Mouse (Mus musculus) embryonic fibroblast, embryonic 13.5 days (primary cell): ENCODE data around the gene Wnt9b. TPM values are rescaled to one million over a fixed set of nuclear protein-coding genes. Genes with fewer than 3 reads are reported as not detected.

Experiments
- H3K27ac ChIP-seq: 2 replicates; pipeline ENCODE4 v1.5.1; 2012; ENCODE audit warnings: low read length, control low read depth, inconsistent platforms; ENCODE audit not compliant: insufficient read depth
- H3K4me1 ChIP-seq: 2 replicates; pipeline ENCODE4 v1.6.1; 2011; ENCODE audit warnings: low read length; ENCODE audit not compliant: control insufficient read depth, insufficient read depth
- H3K4me3 ChIP-seq: 2 replicates; pipeline ENCODE4 v1.5.1; 2011; ENCODE audit warnings: mild to moderate bottlenecking, control low read depth, low read length; ENCODE audit not compliant: insufficient read depth
- CTCF ChIP-seq: IDR thresholded peaks from 2 replicates; pipeline ENCODE4 v1.5.1; 2011; ENCODE audit warnings: mild to moderate bottlenecking, control low read depth, low read length, moderate library complexity, borderline replicate concordance; ENCODE audit not compliant: insufficient read depth
- POLR2A ChIP-seq: IDR thresholded peaks from 2 replicates; pipeline ENCODE4 v1.6.1; 2011; ENCODE audit warnings: low read depth, mild to moderate bottlenecking, control low read depth, low read length, moderate library complexity
- polyA plus RNA-seq: library from polyadenylated mRNA; stranded (reverse); fragments of >200 nt; gene quantifications from 2 replicates; pipeline ENCODE4 v1.2.4, GENCODE M21; 2011; ENCODE audit warnings: low read depth; ENCODE audit not compliant: missing spikeins, insufficient read length

The Wnt9b gene
- polyA plus RNA-seq, 1 experiment = not detected

DNA sequence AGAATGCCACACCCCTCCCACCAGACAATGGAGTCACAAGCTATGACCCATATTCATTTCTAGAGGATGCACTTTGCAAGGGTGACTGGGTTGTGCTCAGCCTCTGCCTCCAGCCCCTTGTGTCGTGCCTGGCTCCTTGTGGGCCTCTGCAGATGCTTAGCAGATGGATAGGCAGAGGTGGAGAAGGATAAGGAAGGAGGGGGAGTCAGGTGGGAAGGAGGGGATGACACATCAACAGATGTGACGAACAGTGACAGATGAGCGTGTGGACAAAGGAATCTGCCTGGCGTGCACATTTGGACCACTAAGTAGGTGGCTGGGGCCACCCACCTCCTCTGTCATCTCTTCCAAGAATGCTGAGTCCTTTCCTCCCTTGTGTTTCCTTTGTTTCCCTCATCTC lies 16.6 kb downstream of the Wnt9b start:
- TF ChIP-seq CTCF = no peak
- TF ChIP-seq POLR2A = no peak
- Histone ChIP-seq H3K27ac (no peak overlapping the region), H3K4me1 (no peaks in the 10 kb centered on the region), H3K4me3 (no peak overlapping the region)

DNA sequence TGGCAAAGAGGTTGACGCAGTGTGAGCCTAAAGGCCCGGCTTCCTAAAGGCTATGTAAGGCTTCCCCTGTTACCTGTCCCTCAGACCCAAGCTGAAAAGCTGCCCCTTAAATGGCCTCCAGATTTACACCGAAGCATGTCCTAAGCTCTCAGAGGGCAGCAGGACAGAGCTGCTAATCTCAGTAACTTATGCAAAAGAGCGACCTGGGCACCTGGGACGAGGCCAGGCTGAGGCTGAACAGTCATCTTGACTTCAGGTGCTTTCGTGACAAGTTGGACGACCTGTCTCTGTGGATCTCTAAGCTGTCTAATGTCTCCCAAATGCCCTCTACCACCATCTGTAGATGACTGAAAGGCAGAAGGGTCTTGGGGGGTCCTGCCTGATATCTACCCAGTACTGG lies 17.3 kb downstream of the Wnt9b start:
- H3K27ac ChIP-seq = no peak overlapping the region
- no peak overlapping the region for H3K4me3 ChIP-seq
- TF ChIP-seq POLR2A = no peak
- no peak for TF ChIP-seq CTCF
- H3K4me1 ChIP-seq = no peaks in the 10 kb centered on the region

DNA sequence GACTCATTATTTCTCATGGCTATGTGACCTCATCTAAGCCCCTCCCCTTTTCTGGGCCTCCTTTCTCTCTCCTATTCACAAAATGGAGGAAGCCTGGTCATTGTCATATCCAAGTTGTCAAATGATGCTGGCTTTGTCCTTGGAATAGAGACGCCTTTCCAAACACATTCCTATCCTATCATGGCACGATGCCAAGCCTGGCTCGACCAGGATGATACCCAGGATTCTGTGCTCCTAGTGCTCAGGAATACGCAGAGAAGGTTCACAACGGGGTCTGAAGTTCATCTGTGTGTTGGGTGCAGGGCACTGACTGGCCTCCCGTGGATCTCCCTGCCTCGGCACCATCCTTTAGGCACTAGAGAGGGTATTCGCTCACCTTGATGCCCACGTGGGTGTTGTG lies 18.0 kb downstream of the Wnt9b start:
- Histone ChIP-seq H3K27ac (no peak overlapping the region), H3K4me1 (no peaks in the 10 kb centered on the region), H3K4me3 (no peak overlapping the region)
- no peak for TF ChIP-seq POLR2A
- no peak for TF ChIP-seq CTCF

DNA sequence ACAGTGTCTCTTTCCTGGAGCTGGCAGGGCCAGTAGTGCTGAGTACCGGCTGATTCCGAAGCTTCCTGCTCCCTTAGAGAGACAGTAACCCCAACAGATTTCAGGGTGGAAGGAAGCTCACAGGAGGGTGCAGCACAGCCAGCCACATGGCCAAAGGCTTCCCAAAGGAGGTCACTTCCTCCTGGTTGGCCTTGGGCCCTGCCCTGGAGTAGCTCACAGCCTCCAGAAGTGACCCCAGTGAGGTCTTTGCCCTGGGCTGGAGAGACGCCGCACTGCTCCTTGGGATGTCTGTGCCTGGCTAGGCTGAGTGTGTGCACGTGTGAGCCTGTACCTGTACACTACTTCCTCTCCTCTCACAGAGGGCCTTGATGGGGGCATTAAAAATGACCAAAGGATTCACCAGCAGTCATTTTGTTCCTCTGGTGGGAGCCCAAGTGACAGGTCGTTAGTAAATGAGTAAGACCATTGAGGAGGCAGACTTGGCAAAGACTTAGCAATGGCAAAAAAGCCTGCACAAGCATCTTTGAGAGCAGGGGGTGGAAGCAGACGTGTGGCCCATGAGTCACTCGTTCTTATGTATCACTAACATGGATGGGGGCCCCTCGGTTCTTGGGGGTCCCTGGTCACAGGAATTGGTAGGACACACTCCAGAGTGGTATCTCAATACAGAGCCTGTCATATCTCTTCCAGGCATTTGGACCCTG lies 20.2 kb downstream of the Wnt9b start:
- TF ChIP-seq CTCF (no peak), POLR2A (no peak)
- Histone ChIP-seq H3K27ac (no peak overlapping the region), H3K4me3 (no peak overlapping the region), H3K4me1 (no peaks in the 10 kb centered on the region)

DNA sequence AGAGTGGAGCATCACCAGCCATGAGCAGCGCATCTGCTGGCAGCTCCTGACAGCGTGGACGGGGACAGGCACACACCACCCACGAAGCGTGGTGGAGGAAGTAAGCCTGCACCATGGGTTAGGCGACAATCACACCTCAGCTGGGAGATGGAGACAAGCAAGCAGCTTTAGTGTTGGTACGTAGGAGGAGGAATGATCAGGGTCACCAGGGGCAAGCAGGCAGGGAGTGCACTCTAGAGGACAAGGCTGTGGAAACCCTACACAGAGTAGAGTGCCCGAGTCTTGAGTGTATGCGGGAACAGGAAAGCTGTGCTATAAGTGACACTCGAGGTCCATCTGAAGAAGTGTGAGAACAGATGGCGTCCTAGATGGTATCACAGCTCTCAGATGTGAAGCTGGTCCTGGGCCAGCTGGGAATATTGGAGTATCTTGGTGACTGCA lies 25.3 kb downstream of the Wnt9b start:
- H3K4me3 ChIP-seq = no peak overlapping the region
- H3K27ac ChIP-seq = no peak overlapping the region
- TF ChIP-seq POLR2A = no peak
- no peak for TF ChIP-seq CTCF

DNA sequence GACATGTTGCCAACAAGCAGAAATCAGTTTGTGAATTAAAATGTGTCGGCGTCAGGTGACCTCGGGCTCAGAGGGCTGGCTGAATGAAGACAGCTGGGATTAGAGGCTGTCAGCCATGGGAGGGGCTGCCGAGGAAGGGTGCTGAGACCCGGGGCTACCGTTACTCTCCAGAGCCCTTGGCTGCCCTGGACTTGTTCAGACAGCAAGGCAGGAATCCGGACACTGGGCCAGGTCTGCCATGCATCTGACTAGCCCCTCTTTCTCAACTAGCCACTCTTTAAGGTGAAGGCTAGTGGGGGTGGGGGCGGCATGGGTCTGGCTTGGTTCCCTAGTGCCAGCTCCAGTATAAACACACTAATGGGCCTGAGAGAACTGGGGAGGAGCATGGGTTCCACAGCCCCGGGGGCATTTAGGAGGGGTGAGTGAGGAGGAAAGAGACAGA lies 27.6 kb downstream of the Wnt9b start:
- TF ChIP-seq POLR2A (no peak), CTCF (no peak)
- no peak overlapping the region for H3K4me3 ChIP-seq
- H3K4me1 ChIP-seq = no peaks in the 10 kb centered on the region
- H3K27ac ChIP-seq = no peak overlapping the region

More for the DNA sequence above, 25.3 kb downstream of the Wnt9b start:
- no peaks in the 10 kb centered on the region for H3K4me1 ChIP-seq

DNA sequence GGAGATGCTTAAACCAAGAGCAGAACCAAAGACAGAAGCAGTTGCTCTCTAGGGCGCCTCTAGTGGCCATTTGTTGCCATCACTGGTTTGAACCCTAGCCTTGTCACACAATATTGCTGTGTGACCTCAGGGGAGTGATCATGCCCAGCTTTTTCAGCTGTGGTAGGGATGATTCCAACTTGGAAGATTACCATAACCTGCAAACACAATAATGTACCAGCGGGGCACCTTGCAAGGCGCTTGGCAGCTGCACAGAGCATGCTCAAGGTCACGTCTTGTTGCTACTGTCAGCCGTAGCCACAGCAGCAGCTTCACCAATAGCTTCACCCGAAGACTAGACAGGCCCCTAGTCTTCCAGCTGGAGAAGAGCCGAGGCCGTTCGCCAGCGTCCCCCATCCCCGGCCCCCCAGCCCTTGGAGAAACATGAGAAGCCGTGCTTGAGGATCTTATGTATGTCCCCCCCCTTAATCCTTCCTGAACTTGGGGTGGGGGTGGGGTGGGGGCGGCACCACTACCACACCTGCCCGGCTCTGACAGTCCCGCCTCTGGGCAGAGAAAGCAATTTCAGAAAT lies 28.1 kb downstream of the Wnt9b start:
- Histone ChIP-seq H3K4me3 (no peak overlapping the region), H3K4me1 (no peaks in the 10 kb centered on the region), H3K27ac (no peak overlapping the region)
- TF ChIP-seq POLR2A (no peak), CTCF (no peak)

DNA sequence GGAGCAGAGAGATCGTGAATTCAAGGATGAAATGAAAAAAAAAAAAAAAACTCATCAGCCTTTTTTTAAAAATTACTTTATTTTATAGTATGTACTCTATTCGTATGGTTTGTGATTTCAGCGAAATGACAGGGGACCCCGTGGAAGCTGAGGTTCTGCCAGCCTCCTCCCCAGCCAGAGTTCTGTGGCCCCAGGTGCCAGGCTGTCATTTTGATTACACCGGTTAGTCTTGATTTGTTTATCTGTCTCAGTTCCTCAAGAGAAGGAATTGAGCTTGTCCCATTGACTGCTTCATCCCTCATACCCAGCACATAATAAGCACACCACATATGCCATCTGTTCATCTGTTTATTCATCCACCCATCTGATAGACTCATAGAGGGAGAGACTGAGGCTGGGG lies 30.2 kb downstream of the Wnt9b start:
- H3K4me1 ChIP-seq = no peaks in the 10 kb centered on the region
- no peak for TF ChIP-seq POLR2A
- TF ChIP-seq CTCF = no peak
- H3K27ac ChIP-seq = no peak overlapping the region
- no peak overlapping the region for H3K4me3 ChIP-seq

DNA sequence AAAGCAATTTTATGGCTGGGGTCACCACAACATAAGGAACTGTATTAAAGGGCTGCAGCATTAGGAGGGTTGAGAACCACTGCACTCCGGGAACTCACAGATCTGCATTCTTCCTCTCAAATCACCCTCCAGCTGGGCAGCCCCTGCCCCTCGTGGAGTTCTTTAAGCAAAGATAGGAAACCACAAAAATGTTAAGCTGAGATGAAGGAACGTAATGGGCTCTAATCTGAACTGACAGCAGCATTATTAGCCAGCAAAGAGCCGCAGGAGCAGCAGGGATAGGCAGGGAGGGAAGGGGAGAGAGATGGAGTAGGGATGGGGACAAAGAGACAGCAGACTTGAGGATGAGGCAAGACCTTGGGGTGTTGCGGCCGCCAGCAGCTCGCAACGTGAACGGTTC lies 32.6 kb downstream of the Wnt9b start:
- no peak overlapping the region for H3K27ac ChIP-seq
- H3K4me3 ChIP-seq = no peak overlapping the region
- no peak for TF ChIP-seq CTCF
- TF ChIP-seq POLR2A = no peak
- H3K4me1 ChIP-seq = no peaks in the 10 kb centered on the region

DNA sequence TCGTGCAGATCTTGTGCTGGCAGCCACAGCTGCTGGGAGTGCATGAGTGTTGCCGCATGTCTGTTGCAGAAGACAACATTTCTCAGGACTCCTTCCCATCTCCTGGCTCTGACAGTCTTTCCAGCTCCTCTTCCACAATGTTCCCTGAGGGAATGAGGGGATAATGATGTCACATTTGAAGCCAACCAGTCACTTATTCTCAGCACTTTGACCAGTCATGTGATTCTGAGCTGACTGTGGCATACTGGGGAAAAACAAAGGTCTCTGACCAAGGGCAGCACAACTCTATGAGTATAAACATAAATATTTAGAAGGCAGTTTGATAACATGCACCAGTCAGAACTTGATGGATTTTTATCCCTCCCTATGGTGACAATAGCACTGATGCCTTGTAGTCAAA lies 35.5 kb downstream of the Wnt9b start:
- TF ChIP-seq POLR2A (no peak), CTCF (no peak)
- no peaks in the 10 kb centered on the region for H3K4me1 ChIP-seq
- no peak overlapping the region for H3K27ac ChIP-seq
- no peak overlapping the region for H3K4me3 ChIP-seq
